Mouse (Mus musculus) layer of hippocampus, postnatal 36 days (tissue): ENCODE measurements around the gene Olfr1185-ps1. TPM values are rescaled to one million over a fixed set of nuclear protein-coding genes. Genes with fewer than 3 reads are reported as not detected.
"Not testable (repeated sequence)": the region's sequence is repeated elsewhere in the genome, so short reads cannot be mapped to it uniquely, and the experiment has no call there.

Source experiments
- DNase-seq, 2 experiments: peaks; one replicate each; pipeline ENCODE4 v3.0.0; 2022
- total RNA-seq, 2 experiments: library from RNA; stranded (reverse); gene quantifications; 2 replicates each; pipeline ENCODE4 v1.2.3; 2021

Gene Olfr1185-ps1
- total RNA-seq: not detected

DNA sequence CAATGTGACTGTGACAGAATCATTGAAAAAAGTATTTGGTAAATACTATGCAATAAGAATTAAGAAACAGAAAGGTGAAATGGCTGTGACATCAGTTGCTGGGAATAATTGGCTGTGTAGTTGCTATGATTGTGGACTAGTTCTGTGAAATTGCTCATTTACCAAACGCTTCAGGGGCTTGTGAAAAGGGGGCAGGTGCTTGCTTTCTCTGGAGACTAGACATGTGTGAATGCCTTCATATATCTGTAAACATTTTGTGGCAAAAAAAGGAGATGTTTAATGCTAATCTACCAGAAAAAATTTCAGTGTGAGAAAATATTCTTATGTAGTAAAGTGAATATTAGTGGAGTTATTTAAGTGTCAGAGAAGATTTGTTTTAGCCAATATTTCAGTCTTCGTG, at the start of gene Olfr1185-ps1:
Olfr1185-ps1 (plus strand) TSS at position 301 of the 400 bp plus-strand sequence.
- no peak for DNase-seq

DNA sequence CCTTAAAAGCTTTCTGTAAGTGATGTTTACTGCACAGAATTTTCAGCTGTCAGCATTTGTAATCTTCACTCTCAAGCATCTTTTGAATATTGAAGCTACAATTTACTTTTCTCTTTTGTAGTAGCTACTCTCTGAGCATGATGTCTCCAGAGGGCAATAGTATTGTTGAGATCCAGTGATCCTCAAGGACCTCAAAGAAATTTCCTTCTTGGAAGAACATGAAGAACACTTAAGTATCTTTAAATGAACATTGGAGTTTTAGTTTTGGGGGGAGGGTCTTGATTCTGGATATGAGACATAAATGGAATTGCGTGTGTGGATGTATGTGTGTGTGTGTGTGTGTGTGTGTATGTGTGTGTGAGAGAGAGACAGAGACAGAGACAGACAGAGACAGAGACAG, 44.1 kb upstream of the Olfr1185-ps1 start, which contains the start of gene Gm13757:
Gm13757 (minus strand) TSS at position 101 of the 400 bp plus-strand sequence.
- DNase-seq: no peak

GRCm38 (mm10) chr2:88454567-88454966, 38.6 kb upstream of the Olfr1185-ps1 start, which contains the start of gene Olfr1183:
TSS of gene Olfr1183 (plus strand) at chr2:88454867.
- DNase-seq: not testable (repeated sequence)

DNA sequence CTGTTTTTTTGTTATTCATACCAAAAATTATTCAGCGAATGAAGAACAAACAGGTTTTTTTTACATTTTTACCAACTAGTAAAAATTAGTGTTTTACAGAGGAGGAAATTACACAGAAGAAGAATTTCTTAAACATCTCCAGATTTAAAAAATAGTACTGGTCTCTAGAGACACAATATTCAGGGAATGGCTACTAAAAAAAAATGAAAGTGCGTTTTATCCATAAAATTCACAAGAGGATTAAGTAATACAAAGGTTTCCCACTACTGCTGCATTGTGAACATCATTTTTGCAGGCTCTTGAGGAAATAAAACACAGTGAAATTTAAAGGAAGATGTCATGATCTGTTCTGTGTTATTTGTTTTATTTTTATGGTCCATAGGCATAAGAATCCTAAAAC, 9.8 kb upstream of the Olfr1185-ps1 start, which contains the start of gene Olfr1184:
Olfr1184 (plus strand) TSS at position 301 of the 400 bp plus-strand sequence.
- DNase-seq: no peak

DNA sequence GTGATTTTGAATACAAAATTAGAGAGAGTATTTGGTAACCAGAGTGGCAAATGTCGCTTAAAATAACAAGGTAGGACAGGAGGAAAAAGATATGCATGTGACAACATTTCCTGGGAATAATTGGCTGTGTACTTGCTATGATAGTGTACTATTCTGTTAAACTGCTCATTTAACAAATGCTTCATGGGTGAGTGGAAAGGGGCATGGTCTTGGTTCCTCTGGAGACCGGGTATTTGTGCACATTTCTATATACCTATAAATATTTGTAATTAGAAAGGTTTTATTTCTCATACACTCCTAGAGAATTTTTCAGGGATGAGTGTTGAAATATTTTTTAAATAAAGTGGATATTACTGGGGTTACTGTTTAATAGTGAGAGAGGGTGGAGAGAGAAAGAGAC, 25.1 kb downstream of the Olfr1185-ps1 start, which contains the start of gene Olfr1186:
Olfr1186 (plus strand) TSS at position 301 of the 400 bp plus-strand sequence.
- no peak for DNase-seq

DNA sequence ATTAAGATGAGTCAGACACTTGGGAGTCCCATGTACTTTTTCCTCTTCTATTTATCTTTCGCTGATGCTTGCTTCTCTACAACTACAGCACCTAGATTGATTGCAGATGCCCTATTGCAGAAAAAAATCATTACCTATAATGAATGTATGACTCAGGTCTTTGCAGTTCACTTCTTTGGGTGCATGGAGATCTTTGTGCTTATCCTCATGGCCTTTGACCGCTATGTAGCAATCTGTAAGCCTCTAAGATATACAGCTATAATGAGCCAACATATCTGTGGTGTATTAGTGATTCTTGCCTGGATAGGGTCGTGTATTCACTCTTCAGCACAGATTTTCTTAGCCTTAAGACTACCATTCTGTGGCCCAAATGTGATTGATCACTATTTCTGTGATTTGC, 32.6 kb downstream of the Olfr1185-ps1 start:
- DNase-seq: no peak

Other genes with a start within 250 kb of the Olfr1185-ps1 start
- not detected for gene Olfr1173, start 213.4 kb upstream of the Olfr1185-ps1 start, total RNA-seq
- not detected for gene Olfr1174-ps, start 178.2 kb upstream of the Olfr1185-ps1 start, total RNA-seq
- gene Olfr1175-ps, start 166.1 kb upstream of the Olfr1185-ps1 start, total RNA-seq: not detected
- gene Olfr1176, start 156.6 kb upstream of the Olfr1185-ps1 start, total RNA-seq: not detected
- not detected for gene Olfr1177-ps, start 146.8 kb upstream of the Olfr1185-ps1 start, total RNA-seq
- gene Olfr1178, start 106.3 kb upstream of the Olfr1185-ps1 start, total RNA-seq: not detected
- not detected for gene Olfr1179, start 86.9 kb upstream of the Olfr1185-ps1 start, total RNA-seq
- gene Olfr1180, start 74.2 kb upstream of the Olfr1185-ps1 start, total RNA-seq: not detected
- not detected for gene Olfr1181, start 67.1 kb upstream of the Olfr1185-ps1 start, total RNA-seq
- gene Gm13757, start 44.2 kb upstream of the Olfr1185-ps1 start, total RNA-seq: not detected
- gene Olfr1183, start 38.5 kb upstream of the Olfr1185-ps1 start, total RNA-seq: not detected
- gene Olfr1184, start 9.7 kb upstream of the Olfr1185-ps1 start, total RNA-seq: not detected
- gene Olfr1186, start 25.2 kb downstream of the Olfr1185-ps1 start, total RNA-seq: not detected
- not detected for gene Olfr1188, start 63.6 kb downstream of the Olfr1185-ps1 start, total RNA-seq
- not detected for gene Olfr1189, start 93.1 kb downstream of the Olfr1185-ps1 start, total RNA-seq
- gene Olfr1191-ps1, start 147.2 kb downstream of the Olfr1185-ps1 start, total RNA-seq: not detected
- gene Olfr1192-ps1, start 155.2 kb downstream of the Olfr1185-ps1 start, total RNA-seq: not detected
- not detected for gene Olfr1193, start 182.3 kb downstream of the Olfr1185-ps1 start, total RNA-seq
- gene Olfr1195, start 195.9 kb downstream of the Olfr1185-ps1 start, total RNA-seq: not detected
- not detected for gene Olfr1196, start 211.3 kb downstream of the Olfr1185-ps1 start, total RNA-seq
- gene Olfr1197, start 239.0 kb downstream of the Olfr1185-ps1 start, total RNA-seq: not detected